Mouse (Mus musculus) bone marrow macrophage, adult 2 months (primary cell): ENCODE data around the gene Prpf4.

Experiments used
- CTCF ChIP-seq: IDR thresholded peaks from 2 replicates; pipeline ENCODE4 v1.5.1; 2012; ENCODE audit warnings: low read depth, mild to moderate bottlenecking, low read length, moderate library complexity
- POLR2A ChIP-seq: IDR thresholded peaks from 2 replicates; pipeline ENCODE4 v1.6.1; 2012; ENCODE audit warnings: mild to moderate bottlenecking, low read depth, low read length, borderline replicate concordance

DNA sequence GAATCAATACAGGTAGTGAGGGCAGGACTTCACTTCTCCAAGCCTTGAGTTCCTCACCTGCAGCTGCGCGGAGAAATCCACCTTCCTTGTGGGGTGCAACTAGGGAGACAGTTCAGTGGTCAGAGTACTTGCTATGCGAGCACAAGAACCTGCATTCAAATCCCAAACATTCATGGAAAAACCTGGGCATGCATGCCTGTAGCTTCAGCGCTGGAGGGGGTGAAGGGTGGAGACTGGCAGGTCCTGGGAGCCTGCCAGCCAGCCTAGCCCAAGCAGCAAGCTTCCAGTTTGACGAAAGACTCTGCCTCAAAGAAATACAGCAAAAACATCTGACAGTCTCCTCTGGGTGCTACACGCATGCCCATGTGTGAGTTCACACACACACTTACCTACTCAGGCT is 26.5 kb downstream of the Prpf4 start, which contains the start of gene Rnf183:
- TF ChIP-seq POLR2A (no peak), CTCF (no peak)
